Mouse (Mus musculus): ENCODE data around the gene Zbtb22. TPM values are rescaled to one million over a fixed set of nuclear protein-coding genes. Genes with fewer than 3 reads are reported as not detected.

Gene Zbtb22
- total and polyA plus RNA-seq, 2 experiments from 2014 or later: 12.0 to 29.1 TPM

DNA sequence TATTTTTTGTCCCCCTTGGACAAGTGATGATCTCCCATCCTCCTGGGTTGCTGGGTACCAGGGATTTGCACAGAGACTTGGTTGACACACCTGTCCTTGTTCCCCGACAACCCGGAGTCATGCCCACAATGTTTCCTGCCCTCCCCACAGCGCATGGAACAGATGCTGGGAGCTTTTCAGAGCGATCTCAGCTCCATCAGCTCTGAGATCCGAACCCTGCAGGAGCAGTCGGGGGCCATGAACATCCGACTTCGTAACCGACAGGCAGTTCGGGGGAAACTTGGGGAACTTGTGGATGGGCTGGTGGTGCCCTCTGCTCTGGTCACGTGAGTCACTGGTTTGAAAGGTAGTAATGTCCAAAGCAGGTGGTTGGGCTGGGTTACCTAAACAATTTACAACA, 42.7 kb downstream of the Zbtb22 start:
- Histone ChIP-seq H3K4me2 (ENCODE audit: low read depth, low read length) (no peak overlapping the region), H3K27ac (ENCODE audit: low read depth) (no peak overlapping the region), H3K27me3 (ENCODE audit: control insufficient read depth, insufficient read depth, low read length) (no peaks in the 10 kb centered on the region), H3K9me3 (replicated peaks; ENCODE audit: control insufficient read depth, low read length) (no peaks in the 10 kb centered on the region), H3K4me3 (ENCODE audit: low read depth, low read length) (no peak overlapping the region), H3K9ac (replicated peaks; ENCODE audit: low read depth, low read length) (no peak overlapping the region), H3K36me3 (replicated peaks; ENCODE audit: control insufficient read depth, insufficient read depth, low read length) (peaks cover 40% of the 10 kb centered on the region), H3K4me1 (ENCODE audit: control insufficient read depth, insufficient read depth) (peaks cover 15% of the 10 kb centered on the region)
- DNase-seq (ENCODE audit: low spot score) (no peak), ATAC-seq (ENCODE audit: insufficient read depth, low read depth) (no peak)
- TF ChIP-seq EP300 (IDR thresholded peaks at IDR 0.05; ENCODE audit: low read depth) (no peak), CTCF (IDR thresholded peaks at IDR 0.05; ENCODE audit: low read depth) (no peak)
- 90% methylated on average over 11 of the region's 11 CpGs for WGBS

DNA sequence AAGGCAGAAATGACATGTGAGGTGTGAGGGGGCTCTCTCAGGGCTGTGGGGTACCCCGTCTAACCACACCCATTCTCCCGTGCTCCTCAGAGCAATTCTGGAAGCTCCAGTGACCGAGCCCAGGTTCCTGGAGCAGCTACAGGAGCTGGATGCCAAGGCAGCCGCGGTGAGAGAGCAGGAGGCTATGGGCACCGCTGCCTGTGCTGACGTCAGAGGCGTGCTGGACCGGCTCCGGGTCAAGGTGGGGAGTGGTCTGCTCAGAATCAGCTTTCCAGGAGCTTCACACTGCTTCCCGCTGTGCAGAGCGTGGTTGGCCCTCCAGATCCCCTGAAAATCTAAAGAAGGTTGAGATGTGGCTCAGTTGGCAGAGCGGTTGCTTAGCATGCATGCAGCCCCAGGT, 43.4 kb downstream of the Zbtb22 start:
- 95% methylated on average over 13 of the region's 13 CpGs for WGBS
- Histone ChIP-seq H3K9me3 (replicated peaks; ENCODE audit: control insufficient read depth, low read length) (no peaks in the 10 kb centered on the region), H3K4me2 (ENCODE audit: low read depth, low read length) (no peak overlapping the region), H3K36me3 (replicated peaks; ENCODE audit: control insufficient read depth, insufficient read depth, low read length) (peaks cover 46% of the 10 kb centered on the region), H3K27ac (ENCODE audit: low read depth) (no peak overlapping the region), H3K4me1 (ENCODE audit: control insufficient read depth, insufficient read depth) (peaks cover 13% of the 10 kb centered on the region), H3K9ac (replicated peaks; ENCODE audit: low read depth, low read length) (no peak overlapping the region), H3K4me3 (ENCODE audit: low read depth, low read length) (no peak overlapping the region), H3K27me3 (ENCODE audit: control insufficient read depth, insufficient read depth, low read length) (no peaks in the 10 kb centered on the region)
- ATAC-seq (ENCODE audit: insufficient read depth, low read depth) (no peak), DNase-seq (ENCODE audit: low spot score) (no peak)
- no peak for TF ChIP-seq EP300 (IDR thresholded peaks at IDR 0.05; ENCODE audit: low read depth)
- TF ChIP-seq CTCF (IDR thresholded peaks at IDR 0.05; ENCODE audit: low read depth): no peak

DNA sequence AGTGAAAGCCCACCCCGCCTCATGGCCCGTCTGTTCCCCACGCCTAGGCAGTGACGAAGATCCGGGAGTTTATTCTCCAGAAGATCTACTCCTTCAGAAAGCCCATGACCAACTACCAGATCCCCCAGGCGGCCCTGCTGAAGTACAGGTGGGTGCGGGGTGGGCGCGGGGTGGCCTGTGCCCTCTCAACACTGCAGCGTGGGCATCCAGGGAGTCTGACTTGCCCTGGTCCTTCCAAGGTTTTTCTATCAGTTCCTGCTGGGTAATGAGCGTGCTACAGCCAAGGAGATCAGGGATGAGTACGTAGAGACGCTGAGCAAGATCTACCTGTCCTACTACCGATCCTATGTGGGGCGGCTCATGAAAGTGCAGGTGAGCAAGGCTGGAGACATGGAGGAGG, 44.2 kb downstream of the Zbtb22 start:
- H3K27ac ChIP-seq (ENCODE audit: low read depth): no peak overlapping the region
- H3K36me3 ChIP-seq (replicated peaks; ENCODE audit: control insufficient read depth, insufficient read depth, low read length): peaks cover 49% of the 10 kb centered on the region
- 93% methylated on average over 15 of the region's 15 CpGs for WGBS
- TF ChIP-seq EP300 (IDR thresholded peaks at IDR 0.05; ENCODE audit: low read depth) (no peak), CTCF (IDR thresholded peaks at IDR 0.05; ENCODE audit: low read depth) (no peak)
- no peak overlapping the region for H3K9ac ChIP-seq (replicated peaks; ENCODE audit: low read depth, low read length)
- H3K4me1 ChIP-seq (ENCODE audit: control insufficient read depth, insufficient read depth): peaks cover 6% of the 10 kb centered on the region; the same call in 1 of the 2 replicates
- ATAC-seq (ENCODE audit: insufficient read depth, low read depth): no peak
- H3K4me3 ChIP-seq (ENCODE audit: low read depth, low read length): no peak overlapping the region
- no peaks in the 10 kb centered on the region for H3K9me3 ChIP-seq (replicated peaks; ENCODE audit: control insufficient read depth, low read length)
- no peaks in the 10 kb centered on the region for H3K27me3 ChIP-seq (ENCODE audit: control insufficient read depth, insufficient read depth, low read length)
- DNase-seq (ENCODE audit: low spot score): no peak
- no peak overlapping the region for H3K4me2 ChIP-seq (ENCODE audit: low read depth, low read length)

DNA sequence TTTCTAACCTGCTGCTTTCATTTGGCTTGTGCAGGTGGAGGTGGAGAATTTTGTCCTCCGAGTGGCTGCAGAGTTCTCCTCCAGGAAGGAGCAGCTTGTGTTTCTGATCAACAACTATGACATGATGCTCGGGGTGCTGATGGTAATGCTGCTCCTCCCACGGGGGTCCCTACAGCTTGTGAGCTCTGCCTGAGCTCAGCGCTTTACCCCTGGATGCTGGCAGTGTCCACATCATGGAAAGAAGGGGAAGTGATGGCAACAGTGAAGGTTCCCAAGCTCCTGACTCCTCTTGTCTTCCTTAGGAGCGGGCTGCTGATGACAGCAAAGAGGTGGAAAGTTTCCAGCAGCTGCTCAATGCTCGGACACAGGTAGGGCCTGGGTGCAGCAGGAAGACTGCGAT, 47.2 kb downstream of the Zbtb22 start:
- 91% methylated on average over 7 of the region's 7 CpGs for WGBS
- no peak for DNase-seq (ENCODE audit: low spot score)
- TF ChIP-seq EP300 (IDR thresholded peaks at IDR 0.05; ENCODE audit: low read depth): no peak
- TF ChIP-seq CTCF (IDR thresholded peaks at IDR 0.05; ENCODE audit: low read depth): no peak
- no peaks in the 10 kb centered on the region for H3K9me3 ChIP-seq (replicated peaks; ENCODE audit: control insufficient read depth, low read length)
- no peak overlapping the region for H3K4me3 ChIP-seq (ENCODE audit: low read depth, low read length)
- ATAC-seq (ENCODE audit: insufficient read depth, low read depth): no peak
- H3K4me2 ChIP-seq (ENCODE audit: low read depth, low read length): no peak overlapping the region
- H3K36me3 ChIP-seq (replicated peaks; ENCODE audit: control insufficient read depth, insufficient read depth, low read length): peaks cover 59% of the 10 kb centered on the region
- H3K9ac ChIP-seq (replicated peaks; ENCODE audit: low read depth, low read length): no peak overlapping the region
- H3K27me3 ChIP-seq (ENCODE audit: control insufficient read depth, insufficient read depth, low read length): no peaks in the 10 kb centered on the region
- no peaks in the 10 kb centered on the region for H3K4me1 ChIP-seq (ENCODE audit: control insufficient read depth, insufficient read depth)
- H3K27ac ChIP-seq (ENCODE audit: low read depth): no peak overlapping the region

DNA sequence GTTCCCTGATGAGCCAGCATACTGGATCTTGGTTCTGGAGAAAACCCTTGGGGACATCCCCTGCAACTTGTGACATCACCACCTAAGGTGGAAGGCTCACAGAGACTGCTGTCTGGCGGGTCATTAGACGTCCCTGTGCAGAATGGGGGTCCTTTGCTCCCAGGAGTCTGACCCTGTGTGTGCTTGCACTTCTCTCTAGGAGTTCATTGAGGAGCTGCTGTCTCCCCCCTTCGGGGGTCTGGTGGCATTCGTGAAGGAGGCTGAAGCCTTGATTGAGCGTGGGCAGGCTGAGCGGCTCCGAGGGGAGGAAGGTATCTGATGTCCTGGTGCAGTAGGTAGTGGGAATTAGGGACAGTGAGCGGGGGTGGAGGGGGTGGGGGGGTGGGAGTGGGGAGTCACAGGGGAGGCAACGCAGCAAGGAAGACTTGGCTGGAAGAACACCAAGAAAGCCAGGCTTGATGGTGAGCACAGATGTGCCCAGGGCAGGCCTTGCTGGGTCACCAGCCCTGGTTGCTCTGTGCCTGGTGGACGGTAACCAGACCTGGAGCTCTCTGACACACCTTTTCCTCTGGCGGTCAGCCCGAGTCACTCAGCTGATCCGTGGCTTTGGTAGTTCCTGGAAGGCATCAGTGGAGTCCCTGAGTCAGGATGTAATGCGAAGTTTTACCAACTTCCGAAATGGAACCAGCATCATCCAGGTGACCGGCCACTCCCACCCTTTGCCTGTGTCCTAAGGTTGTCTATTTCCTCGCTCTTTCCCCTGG, 49.6 kb downstream of the Zbtb22 start:
- Histone ChIP-seq H3K4me3 (ENCODE audit: low read depth, low read length) (no peak overlapping the region), H3K4me2 (ENCODE audit: low read depth, low read length) (no peak overlapping the region), H3K4me1 (ENCODE audit: control insufficient read depth, insufficient read depth) (no peaks in the 10 kb centered on the region), H3K36me3 (replicated peaks; ENCODE audit: control insufficient read depth, insufficient read depth, low read length) (peaks cover 39% of the 10 kb centered on the region), H3K9me3 (replicated peaks; ENCODE audit: control insufficient read depth, low read length) (peaks cover 3% of the 10 kb centered on the region; the same call in 1 of the 2 replicates), H3K9ac (replicated peaks; ENCODE audit: low read depth, low read length) (no peak overlapping the region), H3K27ac (ENCODE audit: low read depth) (no peak overlapping the region), H3K27me3 (ENCODE audit: control insufficient read depth, insufficient read depth, low read length) (no peaks in the 10 kb centered on the region)
- TF ChIP-seq EP300 (IDR thresholded peaks at IDR 0.05; ENCODE audit: low read depth) (no peak), CTCF (IDR thresholded peaks at IDR 0.05; ENCODE audit: low read depth) (no peak)
- no peak for ATAC-seq (ENCODE audit: insufficient read depth, low read depth)
- no peak for DNase-seq (ENCODE audit: low spot score)
- 90% methylated on average over 17 of the region's 17 CpGs for WGBS

All from heart, postnatal 0 days (tissue).